Mouse (Mus musculus): Measurements from ENCODE around the gene Krt34. TPM values are rescaled to one million over a fixed set of nuclear protein-coding genes. Genes with fewer than 3 reads are reported as not detected.

Krt34 gene
- polyA plus RNA-seq, 1 experiment from 2014 or later = 0.34 TPM

GRCm38 (mm10) chr11:100029768-100030167 is 11.6 kb downstream of the Krt34 start, which contains the start of gene Krt33b:
Gene Krt33b, minus strand, starts transcription at chr11:100029868.
- no peaks in the 10 kb centered on the region for H3K36me3 ChIP-seq
- no peak within 1 kb of the TSS for H3K4me2 ChIP-seq
- H3K9ac ChIP-seq = no peak within 1 kb of the TSS
- H3K27ac ChIP-seq = no peak within 1 kb of the TSS
- H3K4me1 ChIP-seq = no peaks in the 10 kb centered on the region
- H3K27me3 ChIP-seq = no peaks in the 10 kb centered on the region
- 77% methylated on average over 6 of the region's 6 CpGs for WGBS
- no peaks in the 10 kb centered on the region for H3K9me3 ChIP-seq
- no peak within 1 kb of the TSS for H3K4me3 ChIP-seq
- ATAC-seq (ENCODE audit: borderline replicate concordance, extremely low read depth, low FRiP score, low TSS enrichment) = no peak

GRCm38 (mm10) chr11:100021438-100021837 is 19.9 kb downstream of the Krt34 start:
- no peak overlapping the region for H3K9ac ChIP-seq
- 0 out of 2 replicates have a peak, but pooled peaks cover 4% of the 10 kb centered on the region for H3K4me1 ChIP-seq
- no peak overlapping the region for H3K4me2 ChIP-seq
- 60% methylated on average over 5 of the region's 5 CpGs for WGBS
- no peak for ATAC-seq (ENCODE audit: borderline replicate concordance, extremely low read depth, low FRiP score, low TSS enrichment)
- H3K36me3 ChIP-seq = no peaks in the 10 kb centered on the region
- no peak overlapping the region for H3K27ac ChIP-seq
- H3K9me3 ChIP-seq = no peaks in the 10 kb centered on the region
- H3K27me3 ChIP-seq = no peaks in the 10 kb centered on the region
- no peak overlapping the region for H3K4me3 ChIP-seq

GRCm38 (mm10) chr11:100019466-100019865 is 21.9 kb downstream of the Krt34 start:
- Histone ChIP-seq H3K4me2 (no peak overlapping the region), H3K9me3 (no peaks in the 10 kb centered on the region), H3K9ac (no peak overlapping the region), H3K27me3 (no peaks in the 10 kb centered on the region), H3K4me1 (peaks cover 4% of the 10 kb centered on the region; the same call in 1 of the 2 replicates), H3K4me3 (no peak overlapping the region), H3K27ac (no peak overlapping the region), H3K36me3 (no peaks in the 10 kb centered on the region)
- 68% methylated on average over 1 of the region's 1 CpGs for WGBS
- ATAC-seq (ENCODE audit: borderline replicate concordance, extremely low read depth, low FRiP score, low TSS enrichment) = no peak

DNA sequence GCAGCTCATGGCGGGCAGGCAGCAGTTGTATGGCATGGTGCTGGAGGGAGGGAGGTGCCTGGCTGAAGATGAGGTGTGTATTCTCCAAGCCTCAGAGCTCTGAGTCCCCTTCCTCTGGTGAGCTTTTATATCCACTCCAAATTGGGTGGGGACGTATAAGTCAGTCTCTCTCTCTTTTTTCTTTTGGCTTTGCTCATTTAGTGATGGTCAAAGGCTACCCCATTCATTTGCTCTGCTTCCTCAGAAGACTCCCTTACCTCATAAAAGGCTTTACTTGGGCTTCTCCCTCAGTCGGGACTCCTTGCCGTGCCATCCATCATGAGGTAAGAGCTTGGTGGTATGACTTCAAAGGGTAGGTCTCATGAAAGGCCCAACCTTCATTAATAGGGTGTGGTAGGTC is 25.2 kb downstream of the Krt34 start, which contains the start of gene Krt33a:
Gene Krt33a, minus strand, starts transcription at position 101 of the 400 bp plus-strand sequence.
- Histone ChIP-seq H3K9ac (no peak within 1 kb of the TSS), H3K36me3 (no peaks in the 10 kb centered on the region), H3K4me1 (no peaks in the 10 kb centered on the region; the same call in 1 of the 2 replicates), H3K27me3 (no peaks in the 10 kb centered on the region), H3K27ac (no peak within 1 kb of the TSS), H3K4me2 (no peak within 1 kb of the TSS), H3K9me3 (no peaks in the 10 kb centered on the region), H3K4me3 (no peak within 1 kb of the TSS)
- 69% methylated on average over 4 of the region's 4 CpGs for WGBS
- no peak for ATAC-seq (ENCODE audit: borderline replicate concordance, extremely low read depth, low FRiP score, low TSS enrichment)

- H3K4me1 ChIP-seq = no peaks in the 10 kb centered on the region; the same call in 1 of the 2 replicates
- no peak overlapping the region for H3K4me2 ChIP-seq
- ATAC-seq (ENCODE audit: borderline replicate concordance, extremely low read depth, low FRiP score, low TSS enrichment) = peak; percentile 65; the same call in 1 of the 2 replicates
- no peaks in the 10 kb centered on the region for H3K9me3 ChIP-seq
- no peak overlapping the region for H3K4me3 ChIP-seq
- no peaks in the 10 kb centered on the region for H3K27me3 ChIP-seq
- H3K27ac ChIP-seq = 0 out of 2 replicates have a peak overlapping the region, but pooled peaks have one; percentile 26
- no peak overlapping the region for H3K9ac ChIP-seq
- H3K36me3 ChIP-seq = no peaks in the 10 kb centered on the region
- WGBS = 36% methylated on average over 4 of the region's 4 CpGs
These were observed 27.6 kb downstream of the Krt34 start for GRCm38 (mm10) chr11:100013691-100014171.

DNA sequence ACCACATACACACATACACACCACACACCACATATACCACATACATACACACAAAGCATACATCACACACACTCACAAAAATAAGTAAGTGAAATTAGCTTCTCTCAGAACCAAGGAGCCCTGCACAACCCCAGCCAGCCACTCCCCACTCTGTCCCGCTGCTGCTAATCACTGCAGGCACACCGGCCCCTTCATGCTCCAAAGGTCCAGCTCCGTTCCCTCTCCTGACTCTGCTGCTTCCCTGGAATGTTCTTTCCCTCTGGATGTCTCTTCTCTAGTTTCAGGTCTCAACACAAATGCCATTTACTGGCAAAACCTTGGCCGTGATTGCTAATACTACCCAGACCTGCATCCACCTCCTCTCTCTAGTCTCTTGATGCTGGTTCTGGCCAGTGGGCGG is 30.7 kb downstream of the Krt34 start:
- 73% methylated on average over 5 of the region's 5 CpGs for WGBS
- Histone ChIP-seq H3K9ac (no peak overlapping the region), H3K27ac (no peak overlapping the region), H3K9me3 (no peaks in the 10 kb centered on the region), H3K27me3 (no peaks in the 10 kb centered on the region), H3K4me3 (no peak overlapping the region), H3K4me2 (no peak overlapping the region), H3K4me1 (no peaks in the 10 kb centered on the region; the same call in 1 of the 2 replicates), H3K36me3 (no peaks in the 10 kb centered on the region)
- no peak for ATAC-seq (ENCODE audit: borderline replicate concordance, extremely low read depth, low FRiP score, low TSS enrichment)

GRCm38 (mm10) chr11:100008336-100008735 is 33.0 kb downstream of the Krt34 start:
- Histone ChIP-seq H3K4me3 (no peak overlapping the region), H3K9me3 (no peaks in the 10 kb centered on the region), H3K27me3 (no peaks in the 10 kb centered on the region), H3K4me1 (no peaks in the 10 kb centered on the region), H3K36me3 (no peaks in the 10 kb centered on the region), H3K9ac (no peak overlapping the region), H3K27ac (no peak overlapping the region), H3K4me2 (no peak overlapping the region)
- WGBS = 80% methylated on average over 5 of the region's 5 CpGs
- ATAC-seq (ENCODE audit: borderline replicate concordance, extremely low read depth, low FRiP score, low TSS enrichment) = no peak

GRCm38 (mm10) chr11:100006624-100007023 is 34.7 kb downstream of the Krt34 start:
- Histone ChIP-seq H3K9me3 (no peaks in the 10 kb centered on the region), H3K36me3 (no peaks in the 10 kb centered on the region), H3K9ac (no peak overlapping the region), H3K4me3 (no peak overlapping the region), H3K4me2 (no peak overlapping the region), H3K27me3 (no peaks in the 10 kb centered on the region), H3K4me1 (no peaks in the 10 kb centered on the region), H3K27ac (no peak overlapping the region)
- no peak for ATAC-seq (ENCODE audit: borderline replicate concordance, extremely low read depth, low FRiP score, low TSS enrichment)
- WGBS = 50% methylated on average over 3 of the region's 3 CpGs

- Histone ChIP-seq H3K27me3 (no peaks in the 10 kb centered on the region), H3K9me3 (no peaks in the 10 kb centered on the region), H3K4me3 (no peak overlapping the region), H3K27ac (peak overlapping the region; percentile 61), H3K4me2 (no peak overlapping the region), H3K9ac (no peak overlapping the region), H3K4me1 (no peaks in the 10 kb centered on the region), H3K36me3 (no peaks in the 10 kb centered on the region)
- WGBS = 59% methylated on average over 8 of the region's 8 CpGs
- ATAC-seq (ENCODE audit: borderline replicate concordance, extremely low read depth, low FRiP score, low TSS enrichment) = no peak
These were observed 35.4 kb downstream of the Krt34 start for GRCm38 (mm10) chr11:100005905-100006304.

- no peaks in the 10 kb centered on the region for H3K9me3 ChIP-seq
- no peaks in the 10 kb centered on the region for H3K4me1 ChIP-seq
- ATAC-seq (ENCODE audit: borderline replicate concordance, extremely low read depth, low FRiP score, low TSS enrichment) = no peak
- H3K4me3 ChIP-seq = no peak overlapping the region
- 17% methylated on average over 6 of the region's 6 CpGs for WGBS
- H3K27me3 ChIP-seq = no peaks in the 10 kb centered on the region
- H3K36me3 ChIP-seq = no peaks in the 10 kb centered on the region
- no peak overlapping the region for H3K9ac ChIP-seq
- no peak overlapping the region for H3K4me2 ChIP-seq
- H3K27ac ChIP-seq = no peak overlapping the region
These were observed 36.5 kb downstream of the Krt34 start for GRCm38 (mm10) chr11:100004846-100005245.

DNA sequence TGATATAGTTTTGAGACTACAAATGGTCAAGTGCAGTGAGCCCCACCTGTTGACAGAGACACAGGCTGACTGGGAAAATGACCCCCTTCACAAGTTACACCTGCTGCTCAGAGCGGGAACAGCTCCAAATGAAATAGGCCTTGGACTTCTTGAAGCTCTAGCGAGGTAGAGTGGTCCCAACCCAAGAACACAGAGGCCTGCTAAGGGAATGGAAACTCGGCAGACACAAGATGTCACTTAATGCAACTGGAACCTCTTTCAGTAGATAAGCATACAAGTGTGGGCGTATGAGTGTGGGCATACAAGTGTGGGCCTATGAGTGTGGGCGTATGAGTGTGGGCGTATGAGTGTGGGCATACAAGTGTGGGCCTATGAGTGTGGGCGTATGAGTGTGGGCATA is 42.3 kb downstream of the Krt34 start:
- H3K27ac ChIP-seq = no peak overlapping the region

DNA sequence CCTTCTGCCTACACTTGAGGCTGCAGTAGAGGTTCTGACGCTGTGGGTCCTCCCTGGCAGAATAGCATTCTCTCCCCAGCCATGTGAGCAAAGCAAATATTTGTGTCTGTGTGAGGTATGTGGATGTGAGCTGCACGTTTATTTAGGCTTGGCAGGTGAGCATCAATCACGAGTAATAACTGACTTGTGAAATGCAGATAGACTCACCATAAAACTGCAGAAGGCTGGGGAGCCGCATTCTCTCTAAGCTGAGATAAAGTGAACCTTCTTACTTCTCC is 47.0 kb downstream of the Krt34 start:
- WGBS = 26% methylated on average over 4 of the region's 4 CpGs
- Histone ChIP-seq H3K9ac (no peak overlapping the region), H3K9me3 (no peaks in the 10 kb centered on the region), H3K4me3 (no peak overlapping the region), H3K4me2 (no peak overlapping the region), H3K4me1 (peaks cover 3% of the 10 kb centered on the region; the same call in 1 of the 2 replicates), H3K27ac (no peak overlapping the region), H3K36me3 (no peaks in the 10 kb centered on the region), H3K27me3 (peaks cover 13% of the 10 kb centered on the region)
- ATAC-seq (ENCODE audit: borderline replicate concordance, extremely low read depth, low FRiP score, low TSS enrichment) = no peak

More for the DNA sequence above, 42.3 kb downstream of the Krt34 start:
- no peak overlapping the region for H3K9ac ChIP-seq
- peaks cover 2% of the 10 kb centered on the region; the same call in 1 of the 2 replicates for H3K4me1 ChIP-seq
- H3K9me3 ChIP-seq = no peaks in the 10 kb centered on the region
- H3K4me3 ChIP-seq = no peak overlapping the region
- ATAC-seq (ENCODE audit: borderline replicate concordance, extremely low read depth, low FRiP score, low TSS enrichment) = no peak
- no peaks in the 10 kb centered on the region for H3K36me3 ChIP-seq
- WGBS = 82% methylated on average over 7 of the region's 7 CpGs
- H3K4me2 ChIP-seq = no peak overlapping the region
- H3K27me3 ChIP-seq = peaks cover 4% of the 10 kb centered on the region

Measured in lung, embryonic 15.5 days (tissue).